Comparison of ENCODE assay signal across 30 mouse cellular contexts in the genomic region with DNA sequence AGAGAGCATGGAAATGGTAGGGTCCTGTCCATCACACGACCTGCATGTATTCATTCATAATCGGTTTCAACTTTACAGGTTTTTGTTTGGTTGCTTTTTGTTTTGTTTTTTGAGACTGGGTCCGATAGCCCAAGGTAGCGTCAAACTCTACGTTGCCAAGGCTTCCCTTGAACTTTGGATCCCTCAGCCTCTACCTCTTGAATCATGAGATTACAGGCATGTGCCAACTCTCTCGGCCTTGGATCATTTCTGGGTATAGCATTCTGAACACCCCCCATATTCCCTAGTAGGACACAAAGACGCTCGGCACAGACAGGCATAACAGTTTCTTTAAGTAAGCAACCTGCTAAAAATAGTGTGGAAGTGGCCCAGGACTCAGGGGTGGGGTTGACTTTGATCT. TPM values are rescaled to one million over a fixed set of nuclear protein-coding genes. Genes with fewer than 3 reads are reported as not detected.
A peak's percentile ranks its signal among the peaks of the same experiment; 100 is the strongest.
DNase-seq lines count a peak whose midpoint lies in the region; ATAC-seq and TF ChIP-seq lines count a peak whose summit lies in the region.
"Had no signal": no experiment of that assay in that cellular context is flagged by ENCODE, and none has a peak within 500 bp of the region (broad histone marks: within the 10 kb centered on the region; RNA-seq: fewer than 3 reads in every experiment).

No protein-coding gene starts in this region.

- H3K4me2 ChIP-seq in heart, embryonic 16.5 days (ENCODE audit: low read depth, low read length), result no peak overlapping the region
- no peak overlapping the region for H3K4me2 ChIP-seq in heart, embryonic 11.5 days
- H3K4me2 ChIP-seq in liver, embryonic 12.5 days, result no peak overlapping the region
- H3K4me2 ChIP-seq: embryonic facial prominence, embryonic 12.5 days; hindbrain, embryonic 13.5 days; midbrain, embryonic 13.5 days; neural tube, embryonic 13.5 days had no signal

- H3K36me3 ChIP-seq in heart, embryonic 10.5 days, result peaks cover 51% of the 10 kb centered on the region
- peaks cover 33% of the 10 kb centered on the region for H3K36me3 ChIP-seq in heart, embryonic 16.5 days (ENCODE audit: control insufficient read depth, insufficient read depth)
- H3K36me3 ChIP-seq in heart, embryonic 11.5 days (ENCODE audit: control insufficient read depth, insufficient read depth, low read length), result peaks cover 19% of the 10 kb centered on the region
- peaks cover 11% of the 10 kb centered on the region for H3K36me3 ChIP-seq in liver, adult 2 months (ENCODE audit: control insufficient read depth, insufficient read depth, low read length)
- H3K36me3 ChIP-seq in liver, embryonic 12.5 days, result peaks cover 45% of the 10 kb centered on the region

- peaks cover 4% of the 10 kb centered on the region; the same call in 1 of the 2 replicates for H3K79me2 ChIP-seq in liver, adult 2 months (ENCODE audit: control insufficient read depth, insufficient read depth, low read length)

- peak; percentile 37 for DNase-seq in adrenal gland, postnatal 10 days
- DNase-seq in adrenal gland, adult 18-20 months (ENCODE audit: low spot score in 2 of 2), result no peak
- no peak for DNase-seq in heart, embryonic 10.5 days (ENCODE audit: low spot score)
- no peak for DNase-seq in heart, postnatal 25 days (ENCODE audit: low spot score)
- DNase-seq in liver, adult 2 months (ENCODE audit: extremely low read depth, low read depth, low spot score), result peak; percentile 58
- DNase-seq: cerebellum, adult 11-12 months; cerebellum, adult 9-11 months; embryo, embryonic 11 days; gastrocnemius, postnatal 36 days; heart, postnatal 14 days; layer of hippocampus, postnatal 36 days; left cerebral cortex, postnatal 4 days; lung, adult 2 months; lung, postnatal 10 days; right cerebral cortex, postnatal 4 days; thymus, adult 18-20 months; thymus, postnatal 25 days had no signal

- WGBS in heart, embryonic 10.5 days, result 84% methylated on average over 8 of the region's 8 CpGs
- WGBS in heart, embryonic 16.5 days, result 75% methylated on average over 8 of the region's 8 CpGs
- WGBS in heart, embryonic 11.5 days (ENCODE audit: insufficient replicate concordance), result 79% methylated on average over 8 of the region's 8 CpGs
- 65% methylated on average over 8 of the region's 8 CpGs for WGBS in liver, adult 2 months
- WGBS in liver, embryonic 12.5 days (ENCODE audit: insufficient replicate concordance), result 83% methylated on average over 8 of the region's 8 CpGs

- H3K9ac ChIP-seq in heart, embryonic 16.5 days (ENCODE audit: low read length), result no peak overlapping the region
- H3K9ac ChIP-seq in heart, embryonic 11.5 days (ENCODE audit: low read depth, low read length), result no peak overlapping the region
- H3K9ac ChIP-seq in liver, adult 2 months (ENCODE audit: low read depth, low read length), result no peak overlapping the region
- H3K9ac ChIP-seq in liver, embryonic 12.5 days, result no peak overlapping the region
- H3K9ac ChIP-seq: embryonic facial prominence, embryonic 12.5 days; hindbrain, embryonic 13.5 days; liver, embryonic 14.5 days; midbrain, embryonic 13.5 days; neural tube, embryonic 13.5 days had no signal

- H3K4me3 ChIP-seq in heart, embryonic 10.5 days, result no peak overlapping the region
- no peak overlapping the region for H3K4me3 ChIP-seq in heart, embryonic 16.5 days (ENCODE audit: low read length)
- H3K4me3 ChIP-seq in heart, embryonic 11.5 days (ENCODE audit: low read depth, low read length), result no peak overlapping the region
- no peak overlapping the region for H3K4me3 ChIP-seq in liver, adult 2 months (ENCODE audit: insufficient read depth, low read depth, low read length)
- no peak overlapping the region for H3K4me3 ChIP-seq in liver, embryonic 12.5 days
- H3K4me3 ChIP-seq: embryonic facial prominence, embryonic 12.5 days; hindbrain, embryonic 13.5 days; midbrain, embryonic 13.5 days; neural tube, embryonic 13.5 days had no signal

- H3K27ac ChIP-seq in heart, embryonic 10.5 days, result peak overlapping the region; percentile 73
- H3K27ac ChIP-seq in heart, embryonic 16.5 days (ENCODE audit: low read length), result peak overlapping the region; percentile 98
- no peak overlapping the region for H3K27ac ChIP-seq in heart, embryonic 11.5 days (ENCODE audit: low read depth, low read length)
- H3K27ac ChIP-seq in liver, adult 2 months (replicated peaks; ENCODE audit: insufficient read depth, low read depth, low read length), result no peak overlapping the region
- H3K27ac ChIP-seq in liver, embryonic 12.5 days, result no peak overlapping the region
- H3K27ac ChIP-seq: embryonic facial prominence, embryonic 12.5 days; hindbrain, embryonic 13.5 days; liver, embryonic 14.5 days; macrophage; midbrain, embryonic 13.5 days; neural tube, embryonic 13.5 days; stomach, postnatal 0 days had no signal

- no peaks in the 10 kb centered on the region for H3K9me3 ChIP-seq in heart, embryonic 10.5 days
- no peaks in the 10 kb centered on the region for H3K9me3 ChIP-seq in heart, embryonic 16.5 days (replicated peaks; ENCODE audit: control insufficient read depth, low read length)
- no peaks in the 10 kb centered on the region for H3K9me3 ChIP-seq in heart, embryonic 11.5 days (replicated peaks; ENCODE audit: control insufficient read depth, low read length)
- H3K9me3 ChIP-seq in liver, embryonic 12.5 days (replicated peaks), result no peaks in the 10 kb centered on the region
- H3K9me3 ChIP-seq: embryonic facial prominence, embryonic 12.5 days; G1E; hindbrain, embryonic 13.5 days; midbrain, embryonic 13.5 days; neural tube, embryonic 13.5 days had no signal

- TF ChIP-seq CTCF in liver, adult 2 months (IDR thresholded peaks at IDR 0.05; ENCODE audit: low read depth, low read length), result no peak

- H3K4me1 ChIP-seq in heart, embryonic 10.5 days, result peaks cover 67% of the 10 kb centered on the region
- H3K4me1 ChIP-seq in heart, embryonic 16.5 days (ENCODE audit: control insufficient read depth, insufficient read depth, low read length), result peaks cover 46% of the 10 kb centered on the region
- H3K4me1 ChIP-seq in heart, embryonic 11.5 days (ENCODE audit: control insufficient read depth, insufficient read depth, low read length), result peaks cover 38% of the 10 kb centered on the region
- no peaks in the 10 kb centered on the region for H3K4me1 ChIP-seq in liver, adult 2 months (ENCODE audit: control insufficient read depth, insufficient read depth, low read length)
- H3K4me1 ChIP-seq in liver, embryonic 12.5 days, result peaks cover 12% of the 10 kb centered on the region

- intact Hi-C loops in heart, postnatal 25 days (cut with DNase I), result no loop called here

- ATAC-seq in heart, embryonic 16.5 days (replicated peaks; ENCODE audit: extremely low read depth, insufficient read depth, low FRiP score), result no peak
- ATAC-seq in heart, embryonic 11.5 days (replicated peaks; ENCODE audit: insufficient number of reproducible peaks, low FRiP score, low TSS enrichment), result no peak
- no peak for ATAC-seq in liver, embryonic 12.5 days
- ATAC-seq: forebrain, embryonic 14.5 days; intestine, embryonic 16.5 days; midbrain, embryonic 13.5 days had no signal

- no peaks in the 10 kb centered on the region for H3K27me3 ChIP-seq in heart, embryonic 10.5 days (ENCODE audit: insufficient read depth, poor library complexity, severe bottlenecking)
- no peaks in the 10 kb centered on the region for H3K27me3 ChIP-seq in heart, embryonic 16.5 days (ENCODE audit: control insufficient read depth, insufficient read depth, low read length)
- no peaks in the 10 kb centered on the region for H3K27me3 ChIP-seq in heart, embryonic 11.5 days (ENCODE audit: control insufficient read depth, insufficient read depth, low read length)
- no peaks in the 10 kb centered on the region for H3K27me3 ChIP-seq in liver, adult 2 months (ENCODE audit: control insufficient read depth, insufficient read depth, low read length)
- H3K27me3 ChIP-seq in liver, embryonic 12.5 days (replicated peaks), result no peaks in the 10 kb centered on the region
- H3K27me3 ChIP-seq: embryonic facial prominence, embryonic 12.5 days; hindbrain, embryonic 13.5 days; midbrain, embryonic 13.5 days; neural tube, embryonic 13.5 days had no signal

- no peak for TF ChIP-seq POLR2A in liver, adult 2 months (IDR thresholded peaks at IDR 0.05; ENCODE audit: extremely low read depth, insufficient read depth, low read length)

RNA-seq across cellular contexts. Expression of a gene that starts 21.6 kb away (rescaled TPM):
- 10 to 100 TPM; 42.5 to 43.2 TPM for total RNA-seq in adrenal gland, postnatal 10 days (2021)
- 10 to 100 TPM; 27.4 to 34.7 TPM for total RNA-seq in adrenal gland, adult 18-20 months (2021)
- polyA plus RNA-seq in heart, embryonic 10.5 days (2016; fragmentation: Nextera tagmentation; extraction: Ambion mirVana), result 32.6 and 34.7 TPM in 2 replicates
- total RNA-seq in heart, postnatal 25 days (2021), result 10 to 100 TPM; 71.7 to 83.3 TPM
- polyA plus RNA-seq in heart, embryonic 16.5 days (2015; fragmentation: Nextera tagmentation; extraction: Ambion mirVana), result 39.3 and 47.7 TPM in 2 replicates
- polyA plus RNA-seq in heart, embryonic 11.5 days (2014; fragmentation: Nextera tagmentation; extraction: Ambion mirVana), result 38.4 and 42.9 TPM in 2 replicates
- 3.0 and 4.2 TPM in 2 replicates for total RNA-seq in liver, adult 2 months (2014; rRNA removed)
- polyA plus RNA-seq in liver, adult 2 months (2012; rRNA removed), result 11.8 and 12.0 TPM in 2 replicates
- polyA plus RNA-seq in liver, embryonic 12.5 days (2016; fragmentation: Nextera tagmentation; extraction: Ambion mirVana), result 9.4 and 10.2 TPM in 2 replicates

Comparison
In these comparisons a context has a peak if more than half of its experiments do, and no peak if none do; other contexts are left out.
1. DNase-seq: peak in adrenal gland, postnatal 10 days (single experiment) and liver, adult 2 months (single experiment); none in adrenal gland, adult 18-20 months (0 of 2), heart, embryonic 10.5 days (single experiment) and heart, postnatal 25 days (single experiment).
2. H3K27ac ChIP-seq: peak in heart, embryonic 10.5 days (single experiment) and heart, embryonic 16.5 days (single experiment); none in heart, embryonic 11.5 days (single experiment), liver, adult 2 months (single experiment) and liver, embryonic 12.5 days (single experiment).